Mouse (Mus musculus) intestine, embryonic 14.5 days (tissue): ENCODE results near the gene Cenpv. TPM values are rescaled to one million over a fixed set of nuclear protein-coding genes. Genes with fewer than 3 reads are reported as not detected.

Experiments used
- ATAC-seq: fragments of 200-750 bp; cut with Nextera tagmentation; replicated peaks from 2 replicates; pipeline ENCODE4 v1.8.0; 2017; ENCODE audit warnings: low read depth, moderate number of reproducible peaks, moderate TSS enrichment, moderate library complexity; ENCODE audit not compliant: low FRiP score, low TSS enrichment
- DNase-seq: peaks from one replicate; pipeline ENCODE4 v3.0.0-alpha.2; 2018; ENCODE audit warnings: low spot score
- H3K27ac ChIP-seq: fragments of 300-500 bp; sonication (generic); 2 replicates; pipeline ENCODE4 v1.5.1; 2014; ENCODE audit warnings: low read depth, mild to moderate bottlenecking, control low read depth
- H3K27me3 ChIP-seq: fragments of 300-500 bp; sonication (generic); replicated peaks from 2 replicates; pipeline ENCODE4 v1.6.1; 2014; ENCODE audit warnings: low read length, control low read depth; ENCODE audit not compliant: control insufficient read depth, insufficient read depth
- H3K36me3 ChIP-seq: fragments of 300-500 bp; sonication (generic); 2 replicates; pipeline ENCODE4 v1.6.1; 2014; ENCODE audit warnings: low read length, control low read depth; ENCODE audit not compliant: control insufficient read depth, insufficient read depth
- H3K4me1 ChIP-seq: fragments of 300-500 bp; sonication (generic); replicated peaks from 2 replicates; pipeline ENCODE4 v1.6.1; 2014; ENCODE audit warnings: low read length, control low read depth, mixed read lengths; ENCODE audit not compliant: control insufficient read depth, insufficient read depth
- H3K4me2 ChIP-seq: fragments of 300-500 bp; sonication (generic); 2 replicates; pipeline ENCODE4 v1.6.1; 2014; ENCODE audit warnings: low read length
- H3K4me3 ChIP-seq: fragments of 300-500 bp; sonication (generic); 2 replicates; pipeline ENCODE4 v1.5.1; 2014; ENCODE audit warnings: low read depth, low read length, control low read depth, mixed read lengths
- H3K9ac ChIP-seq: fragments of 300-500 bp; sonication (generic); 2 replicates; pipeline ENCODE4 v1.6.1; 2014; ENCODE audit warnings: mild to moderate bottlenecking, low read length
- H3K9me3 ChIP-seq: fragments of 300-500 bp; sonication (generic); 2 replicates; pipeline ENCODE4 v1.6.1; 2016; ENCODE audit warnings: low read length, control low read depth; ENCODE audit not compliant: control insufficient read depth
- WGBS: fragments of 180-500 bp; shearing (Covaris S2); extraction: QIAGEN DNeasy Blood & Tissue Kit; methylation state at CpG from one replicate; pipeline ENCODE4 v1.1.7; 2014; 5-methylcytosine and 5-hydroxymethylcytosine counted together
- polyA plus RNA-seq: library from polyadenylated mRNA; unstranded; fragments of >200 nt; fragmentation: Nextera tagmentation; extraction: Ambion mirVana; gene quantifications from 2 replicates; pipeline ENCODE4 v1.2.1, GENCODE M21; 2014

The Cenpv gene
- polyA plus RNA-seq, 1 experiment from 2014 or later: 44.9 TPM

GRCm38 (mm10) chr11:62487540-62488350, 51.3 kb downstream of the Cenpv start:
- H3K4me2 ChIP-seq: no peak overlapping the region
- ATAC-seq: no peak

GRCm38 (mm10) chr11:62486949-62487348, 52.1 kb downstream of the Cenpv start:
- H3K27ac ChIP-seq: no peak overlapping the region
- H3K4me3 ChIP-seq: no peak overlapping the region
- H3K4me2 ChIP-seq: no peak overlapping the region
- no peak for DNase-seq
- H3K4me1 ChIP-seq: no peaks in the 10 kb centered on the region
- ATAC-seq: no peak
- no peaks in the 10 kb centered on the region for H3K36me3 ChIP-seq
- H3K27me3 ChIP-seq: no peaks in the 10 kb centered on the region
- H3K9ac ChIP-seq: no peak overlapping the region
- H3K9me3 ChIP-seq: no peaks in the 10 kb centered on the region
- 83% methylated on average over 1 of the region's 1 CpGs for WGBS

More at GRCm38 (mm10) chr11:62487540-62488350, 51.3 kb downstream of the Cenpv start:
- Histone ChIP-seq H3K9me3 (no peaks in the 10 kb centered on the region), H3K27ac (no peak overlapping the region), H3K4me1 (no peaks in the 10 kb centered on the region), H3K27me3 (no peaks in the 10 kb centered on the region), H3K36me3 (no peaks in the 10 kb centered on the region), H3K4me3 (no peak overlapping the region), H3K9ac (no peak overlapping the region)
- WGBS: 91% methylated on average over 10 of the region's 10 CpGs
- DNase-seq: no peak

- Histone ChIP-seq H3K27me3 (no peaks in the 10 kb centered on the region), H3K4me2 (no peak overlapping the region), H3K4me1 (no peaks in the 10 kb centered on the region), H3K9ac (no peak overlapping the region), H3K27ac (no peak overlapping the region), H3K36me3 (no peaks in the 10 kb centered on the region), H3K4me3 (no peak overlapping the region), H3K9me3 (no peaks in the 10 kb centered on the region)
- no peak for ATAC-seq
- 79% methylated on average over 5 of the region's 5 CpGs for WGBS
- no peak for DNase-seq
These were observed 59.5 kb downstream of the Cenpv start for GRCm38 (mm10) chr11:62479581-62479980.

GRCm38 (mm10) chr11:62478931-62479330, 60.1 kb downstream of the Cenpv start:
- no peaks in the 10 kb centered on the region for H3K4me1 ChIP-seq
- H3K9me3 ChIP-seq: no peaks in the 10 kb centered on the region
- H3K27ac ChIP-seq: no peak overlapping the region
- no peak overlapping the region for H3K4me3 ChIP-seq
- WGBS: 69% methylated on average over 6 of the region's 6 CpGs
- no peak overlapping the region for H3K4me2 ChIP-seq
- ATAC-seq (no peak), DNase-seq (no peak)
- no peaks in the 10 kb centered on the region for H3K36me3 ChIP-seq
- no peaks in the 10 kb centered on the region for H3K27me3 ChIP-seq
- H3K9ac ChIP-seq: no peak overlapping the region

- no peak for DNase-seq
- H3K4me3 ChIP-seq: no peak overlapping the region
- H3K4me1 ChIP-seq: no peaks in the 10 kb centered on the region
- no peak overlapping the region for H3K27ac ChIP-seq
- no peak overlapping the region for H3K9ac ChIP-seq
- H3K4me2 ChIP-seq: no peak overlapping the region
- no peaks in the 10 kb centered on the region for H3K9me3 ChIP-seq
- no peaks in the 10 kb centered on the region for H3K27me3 ChIP-seq
- no peaks in the 10 kb centered on the region for H3K36me3 ChIP-seq
- no peak for ATAC-seq
- WGBS: 88% methylated on average over 4 of the region's 4 CpGs
These were observed 62.9 kb downstream of the Cenpv start for GRCm38 (mm10) chr11:62476156-62476555.

Other genes with a start within 250 kb of the Cenpv start
- gene Pigl, start 80.8 kb downstream of the Cenpv start, polyA plus RNA-seq: 12.0 and 13.5 TPM in 2 replicates
- 139 and 158 TPM in 2 replicates for gene Ncor1, start 80.7 kb downstream of the Cenpv start, polyA plus RNA-seq
- gene Ubb, start 11.9 kb upstream of the Cenpv start, polyA plus RNA-seq: 2,820 and 3,158 TPM in 2 replicates
- gene Trpv2, start 35.2 kb upstream of the Cenpv start, polyA plus RNA-seq: 11.6 and 12.4 TPM in 2 replicates
- 12.9 and 13.7 TPM in 2 replicates for gene Lrrc75a, start 109.3 kb upstream of the Cenpv start, polyA plus RNA-seq
- gene Mmgt2, start 109.4 kb upstream of the Cenpv start, polyA plus RNA-seq: 56.7 and 57.4 TPM in 2 replicates
- 7.7 and 8.9 TPM in 2 replicates for gene Zfp287, start 192.6 kb upstream of the Cenpv start, polyA plus RNA-seq
- gene Gm10428, start 213.8 kb upstream of the Cenpv start, polyA plus RNA-seq: 0.73 TPM in 1 of 2 replicates, not detected in the other